ENCODE assay signal across 38 mouse cellular contexts in the genomic region with DNA sequence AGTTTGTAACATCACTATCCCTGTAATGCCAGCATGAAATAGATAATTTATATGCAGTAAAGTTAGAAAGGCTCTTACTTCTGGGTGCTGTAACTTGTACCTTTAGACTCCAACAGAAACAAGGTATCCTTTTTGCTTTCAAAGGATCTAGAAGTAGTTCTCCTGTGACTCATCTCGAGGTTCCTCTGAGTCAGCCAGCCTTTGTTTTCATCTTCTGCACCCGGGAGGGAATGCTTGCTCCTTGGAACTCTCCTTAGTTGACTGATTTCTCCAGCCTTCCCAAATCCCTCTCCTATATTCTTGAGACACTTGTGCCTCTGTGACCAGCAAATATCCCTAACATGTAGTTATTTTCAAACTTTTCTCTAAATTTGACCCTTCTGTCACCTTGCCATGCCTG. TPM values are rescaled to one million over a fixed set of nuclear protein-coding genes. Genes with fewer than 3 reads are reported as not detected.
DNase-seq lines count a peak whose midpoint lies in the region; ATAC-seq and TF ChIP-seq lines count a peak whose summit lies in the region.
"Had no signal": no experiment of that assay in that cellular context is flagged by ENCODE, and none has a peak within 500 bp of the region (broad histone marks: within the 10 kb centered on the region; RNA-seq: fewer than 3 reads in every experiment).

No protein-coding gene starts in this region.

- H3K27ac ChIP-seq in layer of hippocampus, adult 2 months = peak overlapping the region; percentile 46; the same call in 1 of the 2 replicates
- no peak overlapping the region for H3K27ac ChIP-seq in cerebellum, adult 2 months (ENCODE audit: insufficient read depth, low read length)
- H3K27ac ChIP-seq: embryonic facial prominence, embryonic 12.5 days; forebrain, embryonic 12.5 days; heart, embryonic 10.5 days; hindbrain, embryonic 12.5 days; kidney, postnatal 0 days; liver, embryonic 12.5 days; midbrain, embryonic 12.5 days; stomach, postnatal 0 days had no signal

- no peak for DNase-seq in layer of hippocampus, adult 2 months (ENCODE audit: low spot score in 2 of 2)
- DNase-seq in layer of hippocampus, postnatal 14 days (ENCODE audit: low spot score in 2 of 2) = no peak
- DNase-seq in Patski (ENCODE audit: low read depth, low spot score) = no peak
- no peak for DNase-seq in cerebellum, adult 2 months
- no peak for DNase-seq in urinary bladder, adult 18-20 months (ENCODE audit: low spot score in 2 of 2)
- DNase-seq: adrenal gland, postnatal 10 days; cerebellum, adult 11 months; cerebellum, adult 9-11 months; embryo, embryonic 11 days; forebrain, postnatal 0 days; gastrocnemius, postnatal 14 days; heart, postnatal 36 days; kidney, adult 8-10 months; kidney, postnatal 4 days; layer of hippocampus, adult 9-11 months; liver, postnatal 0 days; lung, postnatal 4 days; retina, postnatal 1 day; right cerebral cortex, postnatal 25 days; spleen, adult 18-20 months; thymus, adult 18-20 months; thymus, postnatal 25 days had no signal

- H3K4me1 ChIP-seq in cerebellum, adult 2 months (ENCODE audit: control insufficient read depth, insufficient read depth, low read length) = peaks cover 16% of the 10 kb centered on the region
- H3K4me1 ChIP-seq: embryonic facial prominence, embryonic 12.5 days; hindbrain, embryonic 12.5 days; liver, embryonic 12.5 days; megakaryocyte, embryonic 14.5 days had no signal

- peaks cover 24% of the 10 kb centered on the region for H3K79me2 ChIP-seq in C2C12 (ENCODE audit: control insufficient read depth, insufficient read depth)

- WGBS in cerebellum, adult 2 months = 1% methylated on average over 2 of the region's 2 CpGs

- no peak overlapping the region for H3K4me3 ChIP-seq in layer of hippocampus, adult 2 months
- no peak overlapping the region for H3K4me3 ChIP-seq in C2C12 (ENCODE audit: insufficient read depth, poor library complexity, severe bottlenecking)
- no peak overlapping the region for H3K4me3 ChIP-seq in cerebellum, adult 2 months (replicated peaks; ENCODE audit: insufficient read depth, low read depth, low read length)
- H3K4me3 ChIP-seq: embryonic facial prominence, embryonic 12.5 days; forebrain, embryonic 12.5 days; heart, embryonic 10.5 days; hindbrain, embryonic 12.5 days; liver, embryonic 12.5 days; megakaryocyte, embryonic 14.5 days; midbrain, embryonic 12.5 days had no signal

- no peak for TF ChIP-seq POLR2A in cerebellum, adult 2 months (IDR thresholded peaks at IDR 0.05; ENCODE audit: borderline replicate concordance, insufficient read depth, low read length)

- CTCF ChIA-PET in Patski (lab: Charles Lee) = interaction anchor here (0.7 to 1.1 kb wide), 2 partner anchors 11 to 267 kb away, joined by 3 read pairs; no protein-coding TSS in a partner anchor

- no peak for TF ChIP-seq CTCF in layer of hippocampus, adult 2 months (conservative IDR thresholded peaks at IDR 0.05)
- TF ChIP-seq CTCF in C2C12 (IDR thresholded peaks at IDR 0.05; ENCODE audit: control insufficient read depth, insufficient read depth, insufficient read length) (no peak), Patski (IDR thresholded peaks at IDR 0.05) (no peak)
- no peak for TF ChIP-seq CTCF in cerebellum, adult 2 months (IDR thresholded peaks at IDR 0.05; ENCODE audit: borderline replicate concordance, insufficient read depth, low read depth, low read length)

- no peak overlapping the region for H3ac ChIP-seq in C2C12 (ENCODE audit: control insufficient read depth, insufficient read length, low read depth)

- H3K27me3 ChIP-seq in C2C12 (ENCODE audit: control insufficient read depth, insufficient read depth, insufficient read length) (no peaks in the 10 kb centered on the region), Patski (no peaks in the 10 kb centered on the region)
- H3K27me3 ChIP-seq in cerebellum, adult 2 months (ENCODE audit: control insufficient read depth, insufficient read depth, low read length) = no peaks in the 10 kb centered on the region
- H3K27me3 ChIP-seq: embryonic facial prominence, embryonic 12.5 days; forebrain, embryonic 12.5 days; hindbrain, embryonic 12.5 days; liver, embryonic 12.5 days; midbrain, embryonic 12.5 days had no signal

- no peaks in the 10 kb centered on the region for H3K79me3 ChIP-seq in C2C12 (ENCODE audit: low read depth)

- in situ Hi-C loops in Patski (cut with MboI; ENCODE audit: low pct_unique_long_range_greater_than_20kb) = no loop called here

- POLR2A ChIA-PET in Patski (lab: Charles Lee) = no interaction called here

- H3K36me3 ChIP-seq in C2C12 (ENCODE audit: control insufficient read depth, insufficient read depth) = no peaks in the 10 kb centered on the region
- H3K36me3 ChIP-seq: embryonic facial prominence, embryonic 12.5 days; G1E; hindbrain, embryonic 12.5 days; liver, embryonic 12.5 days had no signal

- peak; percentile 80 for ATAC-seq in Patski
- no peak for ATAC-seq in erythroblast, adult 5-6 weeks (replicated peaks; ENCODE audit: low FRiP score, poor library complexity, severe bottlenecking)
- ATAC-seq: activated CD4-positive, CD25-positive, alpha-beta regulatory T cell, adult 4 months; forebrain, postnatal 0 days; intestine, embryonic 16.5 days; liver, embryonic 12.5 days; liver, postnatal 0 days; lung, postnatal 0 days had no signal

TF ChIP-seq in C2C12, 6 proteins besides CTCF, POLR2A, EP300 and RAD21:
- TF ChIP-seq USF1 (IDR thresholded peaks at IDR 0.05; ENCODE audit: low read depth) (no peak), MYOD1 (IDR thresholded peaks at IDR 0.05; ENCODE audit: control insufficient read depth, insufficient read length, low read depth) (no peak), FOSL1 (IDR thresholded peaks at IDR 0.05; ENCODE audit: insufficient read depth, low read length, poor library complexity, severe bottlenecking) (peak; percentile 53)
TF ChIP-seq in C2C12: peak in this region for 1.

RNA-seq across cellular contexts. Expression of a gene that starts 25.3 kb away (rescaled TPM):
- total RNA-seq in layer of hippocampus, adult 2 months (2021) = 100 to 1,000 TPM; 412 to 418 TPM
- 100 to 1,000 TPM; 383 to 387 TPM for total RNA-seq in layer of hippocampus, postnatal 14 days (2021)
- polyA plus RNA-seq in C2C12 (2012; fragmentation: generic; extraction: Trizol) = 9.2 TPM
- polyA plus RNA-seq in Patski (2021) = 12.8 TPM
- polyA plus RNA-seq in cerebellum, adult 2 months (2012; rRNA removed) = 53.7 and 61.1 TPM in 2 replicates
- not detected in 2 replicates for total RNA-seq in erythroblast, adult 5-6 weeks (2015; ENCODE audit: low replicate concordance)
- not detected in 2 replicates for total RNA-seq in erythroblast, adult 5-6 weeks (2017; ENCODE audit: low replicate concordance)
- total RNA-seq: granulocyte monocyte progenitor cell, adult 5-6 weeks had no signal

RNA-seq across cellular contexts. Expression of a gene that starts 25.5 kb away (rescaled TPM):
- total RNA-seq in layer of hippocampus, adult 2 months (2021) = 10 to 100 TPM; 67.1 to 73.9 TPM
- total RNA-seq in layer of hippocampus, postnatal 14 days (2021) = 10 to 100 TPM; 47.2 to 52.4 TPM
- polyA plus RNA-seq in C2C12 (2012; fragmentation: generic; extraction: Trizol) (9.5 TPM), Patski (2021) (28.1 TPM)
- 20.6 and 24.1 TPM in 2 replicates for polyA plus RNA-seq in cerebellum, adult 2 months (2012; rRNA removed)
- total RNA-seq in erythroblast, adult 5-6 weeks (2015; ENCODE audit: low replicate concordance) = 23.6 and 24.9 TPM in 2 replicates
- total RNA-seq in erythroblast, adult 5-6 weeks (2017; ENCODE audit: low replicate concordance) = 13.5 and 16.2 TPM in 2 replicates

Comparison
In these comparisons a context has a peak if more than half of its experiments do, and no peak if none do; other contexts are left out.
1. RNA of a gene that starts 25.3 kb away (total RNA-seq): 412 to 418 TPM in layer of hippocampus, adult 2 months and 383 to 387 TPM in layer of hippocampus, postnatal 14 days; not detected in erythroblast, adult 5-6 weeks; every median in the first group is over 100 times any median in the second.